Mouse (Mus musculus): Measurements from ENCODE around the gene Sirt2.

DNA sequence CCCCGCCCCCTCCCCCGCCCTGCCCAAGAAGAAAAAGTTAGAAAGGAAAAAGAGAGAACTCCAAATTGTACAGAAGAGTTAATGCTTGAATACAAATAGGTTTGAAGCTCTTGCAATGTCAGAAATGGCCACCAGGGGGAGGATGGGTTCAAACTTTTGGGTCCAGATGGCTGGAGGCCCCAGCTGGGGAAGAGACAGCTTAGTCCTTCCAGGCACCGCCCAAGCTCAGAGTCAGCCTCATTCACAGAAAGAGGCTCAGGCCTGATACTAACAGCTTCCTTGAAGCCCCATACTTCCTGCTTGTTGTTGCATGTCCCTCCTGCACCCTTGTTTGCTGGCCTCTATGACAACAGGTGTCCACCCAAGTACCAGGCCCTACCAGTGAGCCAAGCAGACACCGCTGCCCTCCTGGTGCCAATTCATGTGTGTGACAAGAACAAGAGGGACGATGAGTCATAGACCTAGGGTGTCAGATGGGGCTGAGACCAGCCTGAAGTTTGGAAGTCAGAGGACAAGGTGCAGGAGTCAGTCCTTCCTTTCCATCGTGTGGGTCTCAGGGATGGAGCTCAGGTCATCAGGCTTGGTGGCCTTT is 13.6 kb downstream of the Sirt2 start:
- TF ChIP-seq GATA1 (IDR thresholded peaks at IDR 0.05; ENCODE audit: borderline replicate concordance, low read length), result no peak
- TF ChIP-seq FLI1 (IDR thresholded peaks at IDR 0.05; ENCODE audit: low read length), result no peak

Measured in megakaryocyte, embryonic 14.5 days (primary cell).